Mouse (Mus musculus) 3134 (cell line): ENCODE measurements at regions not wholly inside any gene's neighbourhood (a gene's known extent, or its start where the extent isn't known, plus 50 kb on each side); places are given as distances from the start of the nearest gene placed in this dataset.
A peak's percentile ranks its signal among the peaks of the same experiment; 100 is the strongest.

Experiments used
- DNase-seq: peaks from one replicate; pipeline ENCODE4 v3.0.0-alpha.2; 2011; ENCODE audit warnings: low spot score; ENCODE audit not compliant: insufficient read length; ENCODE audit errors: extremely low read depth

GRCm38 (mm10) chr10:87639339-87639738 is 117.7 kb downstream of the Pah start:
- no peak for DNase-seq

- peak; percentile 5 for DNase-seq
These were observed 127.5 kb downstream of the Pah start for GRCm38 (mm10) chr10:87649091-87649490.

DNA sequence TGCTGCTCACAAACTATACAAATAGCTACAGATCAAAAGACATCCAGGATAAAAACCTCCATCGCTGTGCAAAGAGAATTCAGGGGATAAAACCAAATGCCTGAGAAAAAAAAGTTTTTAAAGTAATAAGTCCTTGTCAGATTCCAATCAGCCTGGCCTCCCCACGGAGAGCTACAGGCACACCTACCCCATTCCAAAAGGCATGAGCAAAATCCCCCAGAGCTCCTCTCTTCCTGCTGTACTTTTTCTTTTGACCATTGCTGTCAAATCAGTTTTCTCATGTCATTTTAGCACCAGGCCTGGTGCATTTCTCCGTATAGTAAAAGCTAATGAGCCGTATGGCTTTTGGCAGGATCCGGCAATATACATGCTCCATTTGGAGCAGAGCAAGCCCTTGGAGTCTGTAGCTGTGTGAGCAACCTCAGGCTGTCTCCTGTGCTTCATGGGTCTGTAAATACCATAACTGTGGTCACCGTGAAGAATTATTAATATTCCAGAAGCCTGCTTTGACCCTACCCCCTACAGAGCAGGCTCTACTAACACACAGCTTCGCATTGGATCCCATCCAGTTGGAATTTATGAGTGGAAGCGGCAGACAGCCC is 130.6 kb downstream of the Pah start:
- DNase-seq, result no peak

GRCm38 (mm10) chr10:87654112-87654511 is 132.5 kb downstream of the Pah start:
- DNase-seq, result no peak

GRCm38 (mm10) chr10:87666020-87666718 is 144.6 kb downstream of the Pah start:
- no peak for DNase-seq

- DNase-seq, result no peak
These were observed 145.3 kb downstream of the Pah start for GRCm38 (mm10) chr10:87666719-87667387.

DNA sequence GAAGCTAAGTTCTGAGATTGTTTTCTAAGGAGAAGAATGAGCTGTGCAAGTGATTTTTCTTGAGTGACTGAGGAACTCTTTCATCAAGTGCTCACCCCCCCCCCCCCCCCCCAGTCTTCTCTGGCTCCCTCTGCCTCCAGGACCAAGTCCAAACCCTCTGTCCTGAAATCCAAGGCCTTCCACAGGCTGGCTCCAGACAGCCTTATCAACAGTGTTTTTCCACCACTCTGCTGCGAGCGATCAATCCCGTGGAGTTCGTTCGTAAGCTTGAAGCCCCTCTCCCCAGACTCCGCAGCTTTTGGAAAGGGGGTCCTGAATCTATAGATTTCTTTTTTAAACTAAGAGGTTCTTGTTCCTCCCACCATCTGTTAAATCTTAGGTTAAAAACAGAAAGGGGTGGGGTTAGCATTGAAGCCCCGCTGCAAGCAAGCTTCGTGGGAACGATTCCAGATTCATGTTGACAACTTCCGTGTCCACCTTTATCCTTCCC is 146.1 kb downstream of the Pah start:
- no peak for DNase-seq

- no peak for DNase-seq
These were observed 153.3 kb downstream of the Pah start for GRCm38 (mm10) chr10:87674740-87675420.

DNA sequence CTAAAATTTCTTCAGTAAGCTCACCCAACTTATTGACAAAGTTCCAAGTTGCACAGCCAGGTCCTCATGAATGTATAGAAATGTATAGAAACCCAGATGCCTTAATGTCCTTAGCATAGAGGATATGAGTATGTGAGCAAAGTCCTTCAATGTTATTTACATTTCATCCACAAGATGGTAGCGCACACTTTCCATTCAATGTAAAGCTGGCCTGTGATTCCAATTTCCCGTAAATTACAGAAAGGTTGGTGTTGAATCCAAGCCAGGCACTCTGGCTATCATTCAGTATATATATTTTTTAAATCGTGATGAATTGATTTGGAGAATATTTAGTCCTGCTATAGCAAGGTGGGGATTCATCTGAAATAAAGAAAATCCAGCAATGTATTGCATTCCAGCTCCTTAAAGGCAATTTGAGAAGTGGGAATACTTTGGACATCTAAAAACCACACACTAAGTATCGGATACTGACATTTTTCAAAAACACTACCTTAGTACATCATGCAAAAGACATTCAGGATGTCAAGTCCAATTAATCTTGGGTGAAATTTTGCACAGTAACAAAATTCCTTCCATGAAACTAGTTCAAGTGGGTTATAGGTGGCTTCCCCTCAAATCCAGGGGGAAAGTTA is 154.6 kb downstream of the Pah start:
- DNase-seq, result no peak

- DNase-seq, result no peak
These were observed 157.4 kb downstream of the Pah start for GRCm38 (mm10) chr10:87678984-87679383.

DNA sequence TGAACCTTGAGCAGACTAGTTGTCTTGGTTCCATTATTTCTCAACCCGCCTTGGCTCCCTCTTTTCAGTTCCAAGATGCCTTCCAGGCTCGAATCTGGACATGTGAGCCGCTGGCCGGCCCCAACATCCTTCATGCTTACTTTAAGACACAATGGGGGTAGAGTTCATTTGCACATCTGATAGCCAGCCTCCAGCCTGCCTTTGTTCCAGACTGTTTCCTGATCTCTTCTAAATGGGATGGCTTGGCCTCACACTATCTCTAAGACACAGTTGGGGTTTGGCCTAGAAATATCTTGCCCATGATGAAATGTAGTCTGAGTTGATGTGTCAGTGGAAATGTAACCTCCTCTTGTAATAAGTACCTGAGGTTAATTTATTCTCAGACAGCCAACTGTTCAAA is 164.7 kb downstream of the Pah start:
- no peak for DNase-seq

DNA sequence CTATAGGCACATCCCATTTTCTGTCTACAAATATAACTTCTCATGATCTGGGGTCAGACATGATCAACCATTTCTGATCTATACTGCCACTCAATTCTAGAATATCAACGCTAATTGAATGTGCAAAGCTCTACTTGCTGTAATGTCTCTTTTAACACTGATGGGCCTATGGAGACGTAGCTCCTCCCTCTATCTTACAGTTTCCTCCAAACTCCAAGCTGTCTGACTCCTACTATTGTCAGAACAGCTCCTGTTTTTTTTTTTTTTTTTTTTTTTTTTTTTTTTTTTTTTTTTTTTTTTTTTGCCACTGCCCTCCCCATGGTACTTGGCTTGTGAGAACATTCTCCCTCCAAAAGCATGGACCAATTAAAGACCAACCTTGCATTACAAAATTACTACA is 165.2 kb downstream of the Pah start:
- no peak for DNase-seq

- no peak for DNase-seq
These were observed 166.2 kb downstream of the Pah start for GRCm38 (mm10) chr10:87687844-87688243.

- DNase-seq, result no peak
These were observed 167.2 kb upstream of the Igf1 start for GRCm38 (mm10) chr10:87690831-87691230.

DNA sequence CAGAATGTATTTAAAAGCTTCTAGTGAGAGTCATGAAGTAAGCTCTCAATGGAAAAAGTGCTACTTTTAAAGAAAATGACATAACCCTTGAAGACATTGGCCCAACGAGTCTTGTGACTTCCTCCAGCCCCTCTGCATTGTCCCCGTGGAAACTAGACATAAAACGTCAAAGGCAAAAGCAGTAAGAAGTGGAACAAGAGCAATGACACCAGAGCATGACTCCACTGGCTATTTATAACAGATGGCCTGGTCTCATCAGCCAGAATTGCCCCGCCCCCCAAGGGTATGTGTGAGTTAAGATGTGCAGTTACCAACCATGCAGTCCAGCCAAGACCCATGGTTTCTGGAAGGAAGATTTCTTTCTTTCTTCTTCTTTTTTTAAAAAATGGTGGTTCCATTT is 161.6 kb upstream of the Igf1 start:
- DNase-seq, result no peak

GRCm38 (mm10) chr10:87711209-87711608 is 146.9 kb upstream of the Igf1 start:
- no peak for DNase-seq

- DNase-seq, result no peak
These were observed 146.3 kb upstream of the Igf1 start for GRCm38 (mm10) chr10:87711798-87712197.

DNA sequence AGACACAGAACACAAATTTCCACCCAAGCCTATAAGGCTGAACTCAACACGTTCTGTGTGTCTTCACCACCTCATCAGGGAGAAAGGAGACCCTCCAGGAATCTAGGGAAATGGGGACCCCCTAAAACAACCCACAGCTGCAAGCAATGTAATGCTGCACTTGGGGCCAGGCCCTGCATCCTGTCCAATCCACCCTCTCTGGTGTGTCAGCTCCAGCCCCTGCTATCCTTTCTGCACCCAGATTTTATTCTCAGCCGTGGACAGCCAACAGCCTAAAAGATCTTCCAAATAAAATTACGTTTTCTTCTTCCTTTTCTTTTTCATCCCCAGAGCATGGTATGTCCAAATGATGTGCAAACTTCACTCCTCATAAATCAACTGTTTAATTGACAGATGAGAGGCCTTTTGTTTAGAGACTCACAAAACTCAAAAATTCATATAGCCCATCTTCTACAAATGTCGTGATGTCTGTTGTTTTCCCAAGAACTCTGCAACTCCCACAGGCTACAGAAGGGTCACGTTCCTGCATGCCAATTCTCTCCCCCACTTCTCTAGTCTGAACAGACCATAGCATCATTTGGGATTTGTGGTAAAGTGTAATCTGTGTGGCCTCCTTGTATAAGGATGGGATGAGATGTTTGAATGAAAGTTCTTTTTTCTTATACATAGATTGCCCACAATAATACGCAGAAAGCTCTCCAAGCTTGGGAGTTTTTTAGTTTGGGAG is 142.0 kb upstream of the Igf1 start:
- no peak for DNase-seq

- no peak for DNase-seq
These were observed 140.9 kb upstream of the Igf1 start for GRCm38 (mm10) chr10:87717156-87717555.

DNA sequence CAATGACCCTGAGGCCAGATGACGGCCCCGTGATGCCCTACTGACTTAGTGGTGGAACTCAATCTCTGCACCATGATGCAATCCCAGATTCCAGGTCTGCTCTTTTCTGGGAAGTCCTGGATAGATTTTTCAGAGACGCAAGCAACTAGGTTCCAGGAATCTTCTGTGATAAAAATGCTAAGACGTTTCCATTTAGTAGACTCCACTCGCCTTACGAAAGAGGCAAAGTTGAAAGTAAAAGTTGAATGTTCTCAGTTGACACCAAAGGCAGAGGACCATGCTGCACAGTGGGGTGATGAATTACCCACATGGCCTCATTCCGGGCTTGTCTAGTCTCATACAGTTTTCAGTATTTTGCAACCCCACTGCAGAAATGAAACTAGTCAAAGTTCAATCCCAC is 139.6 kb upstream of the Igf1 start:
- DNase-seq, result no peak
